Mouse (Mus musculus): ENCODE measurements around the gene Scin.

Gene Scin

GRCm38 (mm10) chr12:40023014-40023642 lies 110.9 kb downstream of the Scin start:
- DNase-seq: no peak

GRCm38 (mm10) chr12:40022344-40022743 lies 111.7 kb downstream of the Scin start:
- no peak for DNase-seq

GRCm38 (mm10) chr12:40017955-40018505 lies 116.0 kb downstream of the Scin start:
- no peak for DNase-seq

- DNase-seq: peak; percentile 27 to 51
These were observed 117.2 kb downstream of the Scin start for GRCm38 (mm10) chr12:40016648-40017460.

- DNase-seq: no peak
These were observed 118.0 kb downstream of the Scin start for GRCm38 (mm10) chr12:40016068-40016467.

GRCm38 (mm10) chr12:40009866-40010265 lies 124.2 kb downstream of the Scin start:
- DNase-seq: no peak

All from thymus, adult 18-20 months (tissue).